Mouse (Mus musculus) ES-Bruce4 (cell line): ENCODE measurements around the gene Nthl1. TPM values are rescaled to one million over a fixed set of nuclear protein-coding genes. Genes with fewer than 3 reads are reported as not detected.

Experiments
- H3K27ac ChIP-seq: 2 replicates; pipeline ENCODE4 v1.5.1; 2012; ENCODE audit warnings: low read length, inconsistent platforms; ENCODE audit not compliant: insufficient read depth
- H3K27me3 ChIP-seq: 2 replicates; pipeline ENCODE4 v1.6.1; 2012; ENCODE audit warnings: mild to moderate bottlenecking, low read length, inconsistent platforms; ENCODE audit not compliant: control insufficient read depth, poor library complexity, insufficient read depth, severe bottlenecking
- H3K36me3 ChIP-seq: 2 replicates; pipeline ENCODE4 v1.6.1; 2012; ENCODE audit warnings: inconsistent platforms, mild to moderate bottlenecking, low read length, moderate library complexity; ENCODE audit not compliant: control insufficient read depth, poor library complexity, insufficient read depth, severe bottlenecking
- H3K4me1 ChIP-seq: one replicate; pipeline ENCODE4 v1.8.1; 2011; ENCODE audit warnings: low read length; ENCODE audit not compliant: control insufficient read depth, insufficient read depth
- H3K4me3 ChIP-seq: 2 replicates; pipeline ENCODE4 v1.5.1; 2011; ENCODE audit warnings: low read depth, mild to moderate bottlenecking, low read length
- H3K9ac ChIP-seq: 2 replicates; pipeline ENCODE4 v1.6.1; 2012; ENCODE audit warnings: low read depth, mild to moderate bottlenecking, inconsistent platforms; ENCODE audit not compliant: poor library complexity, severe bottlenecking
- H3K9me3 ChIP-seq: replicated peaks from 2 replicates; pipeline ENCODE4 v1.6.1; 2012; ENCODE audit warnings: mild to moderate bottlenecking, low read length, inconsistent platforms; ENCODE audit not compliant: control insufficient read depth, poor library complexity, insufficient read depth, severe bottlenecking
- CTCF ChIP-seq: IDR thresholded peaks from one replicate; pipeline ENCODE4 v1.8.1; 2011; ENCODE audit warnings: low read depth, low read length
- EP300 ChIP-seq: IDR thresholded peaks from 2 replicates; pipeline ENCODE4 v1.6.1; 2011; ENCODE audit warnings: low read depth, low read length; ENCODE audit not compliant: insufficient read depth
- POLR2A ChIP-seq: IDR thresholded peaks from one replicate; pipeline ENCODE4 v1.8.1; 2011; ENCODE audit warnings: low read length; ENCODE audit not compliant: insufficient read depth
- polyA plus RNA-seq: library from polyadenylated mRNA; stranded (reverse); fragments of >200 nt; gene quantifications from 2 replicates; pipeline ENCODE4 v1.2.4, GENCODE M21; 2011; ENCODE audit warnings: low read depth; ENCODE audit not compliant: missing spikeins, insufficient read depth, insufficient read length

Gene Nthl1
- polyA plus RNA-seq, 1 experiment, result 21.5 TPM

GRCm38 (mm10) chr17:24610711-24611110 lies 21.8 kb upstream of the Nthl1 start:
- TF ChIP-seq CTCF, result no peak
- TF ChIP-seq EP300, result no peak
- no peak for TF ChIP-seq POLR2A
- Histone ChIP-seq H3K36me3 (peaks cover 5% of the 10 kb centered on the region; the same call in 1 of the 2 replicates), H3K4me3 (no peak overlapping the region)

GRCm38 (mm10) chr17:24617561-24618194 lies 14.8 kb upstream of the Nthl1 start:
- H3K9ac ChIP-seq, result no peak overlapping the region
- no peak overlapping the region for H3K4me3 ChIP-seq
- H3K4me1 ChIP-seq, result no peaks in the 10 kb centered on the region
- H3K36me3 ChIP-seq, result peaks cover 15% of the 10 kb centered on the region; the same call in 1 of the 2 replicates
- H3K27me3 ChIP-seq, result no peaks in the 10 kb centered on the region
- 0 out of 2 replicates have a peak overlapping the region, but pooled peaks have one; percentile 13 for H3K27ac ChIP-seq
- H3K9me3 ChIP-seq, result no peaks in the 10 kb centered on the region
- no peak for TF ChIP-seq POLR2A
- no peak for TF ChIP-seq CTCF
- no peak for TF ChIP-seq EP300

More at GRCm38 (mm10) chr17:24610711-24611110, 21.8 kb upstream of the Nthl1 start:
- no peak overlapping the region for H3K27ac ChIP-seq
- no peaks in the 10 kb centered on the region for H3K4me1 ChIP-seq
- H3K27me3 ChIP-seq, result no peaks in the 10 kb centered on the region
- no peaks in the 10 kb centered on the region for H3K9me3 ChIP-seq
- H3K9ac ChIP-seq, result no peak overlapping the region

GRCm38 (mm10) chr17:24625472-24625871 lies 7.0 kb upstream of the Nthl1 start:
- no peak for TF ChIP-seq POLR2A
- no peak for TF ChIP-seq EP300
- TF ChIP-seq CTCF, result no peak
- no peak overlapping the region for H3K4me3 ChIP-seq
- H3K9me3 ChIP-seq, result no peaks in the 10 kb centered on the region
- no peaks in the 10 kb centered on the region for H3K27me3 ChIP-seq
- H3K9ac ChIP-seq, result no peak overlapping the region
- H3K36me3 ChIP-seq, result peaks cover 8% of the 10 kb centered on the region
- H3K27ac ChIP-seq, result no peak overlapping the region
- H3K4me1 ChIP-seq, result no peaks in the 10 kb centered on the region

GRCm38 (mm10) chr17:24628646-24629045 lies 3.8 kb upstream of the Nthl1 start:
- TF ChIP-seq CTCF (peak; percentile 87), POLR2A (no peak)
- no peaks in the 10 kb centered on the region for H3K27me3 ChIP-seq
- H3K4me1 ChIP-seq, result no peaks in the 10 kb centered on the region
- H3K36me3 ChIP-seq, result peaks cover 3% of the 10 kb centered on the region
- H3K9me3 ChIP-seq, result no peaks in the 10 kb centered on the region
- no peak overlapping the region for H3K9ac ChIP-seq
- no peak overlapping the region for H3K4me3 ChIP-seq
- no peak overlapping the region for H3K27ac ChIP-seq

GRCm38 (mm10) chr17:24630072-24630471 lies 2.4 kb upstream of the Nthl1 start:
- H3K27ac ChIP-seq, result no peak overlapping the region
- H3K4me3 ChIP-seq, result no peak overlapping the region
- TF ChIP-seq POLR2A (no peak), CTCF (no peak), EP300 (no peak)
- H3K9me3 ChIP-seq, result no peaks in the 10 kb centered on the region
- H3K4me1 ChIP-seq, result no peaks in the 10 kb centered on the region
- H3K27me3 ChIP-seq, result no peaks in the 10 kb centered on the region
- no peak overlapping the region for H3K9ac ChIP-seq
- H3K36me3 ChIP-seq, result peaks cover 3% of the 10 kb centered on the region

GRCm38 (mm10) chr17:24632813-24633449 lies 451 bp downstream of the Nthl1 start:
- Histone ChIP-seq H3K4me3 (peak overlapping the region; percentile 85), H3K4me1 (no peaks in the 10 kb centered on the region), H3K9me3 (no peaks in the 10 kb centered on the region), H3K27ac (0 out of 2 replicates have a peak overlapping the region, but pooled peaks have one; percentile 9), H3K9ac (peak overlapping the region; percentile 63), H3K27me3 (no peaks in the 10 kb centered on the region), H3K36me3 (peaks cover 3% of the 10 kb centered on the region; the same call in 1 of the 2 replicates)
- no peak for TF ChIP-seq POLR2A
- TF ChIP-seq EP300, result no peak
- TF ChIP-seq CTCF, result no peak
